Mouse (Mus musculus): Measurements from ENCODE around the gene Hist1h1d. TPM values are rescaled to one million over a fixed set of nuclear protein-coding genes. Genes with fewer than 3 reads are reported as not detected.
"Not testable (repeated sequence)": the region's sequence is repeated elsewhere in the genome, so short reads cannot be mapped to it uniquely, and the experiment has no call there.

Gene Hist1h1d
- total RNA-seq, 4 experiments from 2014 or later = 1.2 to 1.5 (median 1.4) TPM

DNA sequence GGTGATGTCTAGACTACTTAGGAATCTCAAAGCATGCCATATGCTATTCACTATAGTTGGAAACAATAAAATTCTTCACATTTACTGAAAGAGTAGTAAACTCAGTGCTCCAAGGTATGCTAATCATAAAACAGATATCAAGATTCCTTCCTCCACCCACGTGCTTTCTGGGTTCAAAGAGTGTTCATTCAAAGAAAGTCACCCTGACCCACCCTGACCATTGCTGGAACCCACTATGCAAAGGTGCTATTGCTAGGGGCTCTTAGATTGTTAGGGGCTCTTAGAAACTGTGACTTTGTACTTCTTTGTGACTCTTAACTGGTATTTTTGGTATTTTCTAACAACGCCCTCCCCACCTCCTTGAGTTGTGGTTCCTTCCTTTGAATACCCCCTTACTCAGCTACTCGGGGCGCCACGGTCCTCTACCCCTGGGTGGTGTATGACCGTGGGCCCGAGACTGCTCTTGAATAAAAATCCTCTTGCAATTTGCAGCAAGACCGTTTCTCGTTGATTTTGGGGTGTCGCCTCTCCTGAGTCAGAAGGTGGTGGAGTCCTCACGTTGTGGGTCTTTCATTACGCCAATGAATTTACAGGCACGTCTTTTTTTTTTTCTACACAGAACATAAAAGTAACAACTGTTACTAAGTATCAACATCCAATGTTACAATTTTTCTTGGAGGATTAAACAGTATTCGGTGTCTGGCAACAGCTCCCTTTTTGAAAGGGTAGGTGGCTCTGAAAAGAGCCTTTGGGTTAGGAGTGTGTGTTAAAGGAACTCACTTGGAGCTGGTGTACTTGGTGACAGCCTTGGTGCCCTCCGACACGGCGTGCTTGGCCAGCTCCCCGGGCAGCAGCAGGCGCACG, 20.2 kb downstream of the Hist1h1d start:
- not testable (repeated sequence) for DNase-seq (ENCODE audit: low spot score)

DNA sequence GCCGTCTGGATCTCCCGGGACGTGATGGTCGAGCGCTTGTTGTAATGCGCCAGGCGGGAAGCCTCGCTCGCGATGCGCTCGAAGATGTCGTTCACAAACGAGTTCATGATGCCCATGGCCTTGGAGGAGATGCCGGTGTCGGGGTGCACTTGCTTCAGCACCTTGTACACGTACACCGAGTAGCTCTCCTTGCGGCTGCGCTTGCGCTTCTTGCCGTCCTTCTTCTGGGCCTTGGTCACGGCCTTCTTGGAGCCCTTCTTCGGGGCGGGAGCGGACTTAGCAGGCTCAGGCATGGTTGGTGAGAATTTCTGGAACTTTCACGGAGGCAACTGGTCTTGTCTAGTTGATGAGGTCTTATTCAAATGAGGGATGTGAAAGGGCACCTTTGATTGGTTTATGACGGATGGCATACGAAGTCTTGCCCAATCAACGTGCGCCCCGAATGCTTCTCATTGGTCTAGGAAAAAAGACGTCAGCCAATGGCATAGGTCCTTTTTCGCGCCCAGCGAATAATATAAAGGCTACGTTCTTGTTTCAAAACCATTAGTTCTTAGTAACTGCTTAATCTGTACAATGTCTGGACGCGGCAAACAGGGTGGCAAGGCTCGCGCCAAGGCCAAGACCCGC, 20.9 kb downstream of the Hist1h1d start, which contains the start of the genes Hist1h2bf and Hist1h2ad:
Gene Hist1h2bf (minus strand): TSS at position 299 of the 627 bp plus-strand sequence.
Gene Hist1h2ad (plus strand): TSS at position 484 of the 627 bp plus-strand sequence.
- DNase-seq (ENCODE audit: low spot score) = peak; percentile 91

DNA sequence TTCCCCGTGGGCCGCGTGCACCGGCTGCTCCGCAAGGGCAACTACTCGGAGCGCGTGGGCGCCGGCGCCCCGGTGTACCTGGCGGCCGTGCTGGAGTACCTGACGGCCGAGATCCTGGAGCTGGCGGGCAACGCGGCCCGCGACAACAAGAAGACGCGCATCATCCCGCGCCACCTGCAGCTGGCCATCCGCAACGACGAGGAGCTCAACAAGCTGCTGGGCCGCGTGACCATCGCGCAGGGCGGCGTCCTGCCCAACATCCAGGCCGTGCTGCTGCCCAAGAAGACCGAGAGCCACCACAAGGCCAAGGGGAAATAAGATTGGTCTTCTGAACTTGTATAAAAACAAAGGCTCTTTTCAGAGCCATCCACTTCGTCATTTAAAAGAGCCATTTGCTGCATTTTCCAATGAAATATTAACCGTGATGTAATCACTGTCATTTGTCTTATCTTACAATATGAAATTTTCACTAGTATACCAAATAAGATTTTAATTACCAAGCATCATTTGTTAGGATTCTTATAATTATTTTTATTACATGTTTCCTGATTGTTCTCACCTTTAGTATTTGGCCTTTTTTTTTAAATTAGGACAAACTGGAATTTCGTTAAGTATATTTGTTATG, 21.6 kb downstream of the Hist1h1d start:
- DNase-seq (ENCODE audit: low spot score) = not testable (repeated sequence)

DNA sequence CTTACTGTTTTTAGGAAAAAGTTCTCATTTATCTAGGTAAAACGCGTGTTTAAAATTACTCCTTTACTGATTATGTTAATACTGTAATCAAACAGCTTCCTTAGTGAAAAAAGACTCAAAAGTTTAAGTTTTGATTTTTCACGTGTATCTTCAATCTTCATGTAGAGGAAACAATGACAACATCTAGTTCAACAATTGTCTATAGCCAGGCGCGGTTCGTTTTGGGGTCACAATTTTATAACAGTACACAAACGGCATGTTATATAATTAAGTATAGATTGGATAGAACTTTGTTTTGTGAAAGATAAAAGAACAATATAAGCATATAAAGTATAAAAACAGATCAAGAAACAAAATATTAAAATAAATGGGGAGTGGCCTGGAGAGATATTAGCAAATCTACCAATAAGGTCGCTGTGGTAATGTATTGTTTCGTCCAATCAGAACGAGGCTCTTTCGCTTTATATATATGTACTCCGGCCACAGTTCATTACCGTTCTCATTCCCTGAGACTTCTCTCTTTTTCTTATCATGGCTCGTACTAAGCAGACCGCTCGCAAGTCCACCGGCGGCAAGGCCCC, 22.3 kb downstream of the Hist1h1d start, which contains the start of gene Hist1h3d:
Gene Hist1h3d (plus strand): TSS at position 493 of the 581 bp plus-strand sequence.
- DNase-seq (ENCODE audit: low spot score) = peak; percentile 75

DNA sequence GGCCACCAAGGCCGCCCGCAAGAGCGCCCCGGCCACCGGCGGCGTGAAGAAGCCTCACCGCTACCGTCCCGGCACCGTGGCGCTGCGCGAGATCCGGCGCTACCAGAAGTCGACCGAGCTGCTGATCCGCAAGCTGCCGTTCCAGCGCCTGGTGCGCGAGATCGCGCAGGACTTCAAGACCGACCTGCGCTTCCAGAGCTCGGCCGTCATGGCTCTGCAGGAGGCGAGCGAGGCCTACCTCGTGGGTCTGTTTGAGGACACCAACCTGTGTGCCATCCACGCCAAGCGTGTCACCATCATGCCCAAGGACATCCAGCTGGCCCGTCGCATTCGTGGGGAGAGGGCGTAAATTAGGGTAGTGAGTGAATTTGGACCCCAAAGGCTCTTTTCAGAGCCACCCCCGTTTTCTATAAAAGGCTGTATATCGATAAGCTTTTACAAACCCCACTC, 22.8 kb downstream of the Hist1h1d start:
- not testable (repeated sequence) for DNase-seq (ENCODE audit: low spot score)

DNA sequence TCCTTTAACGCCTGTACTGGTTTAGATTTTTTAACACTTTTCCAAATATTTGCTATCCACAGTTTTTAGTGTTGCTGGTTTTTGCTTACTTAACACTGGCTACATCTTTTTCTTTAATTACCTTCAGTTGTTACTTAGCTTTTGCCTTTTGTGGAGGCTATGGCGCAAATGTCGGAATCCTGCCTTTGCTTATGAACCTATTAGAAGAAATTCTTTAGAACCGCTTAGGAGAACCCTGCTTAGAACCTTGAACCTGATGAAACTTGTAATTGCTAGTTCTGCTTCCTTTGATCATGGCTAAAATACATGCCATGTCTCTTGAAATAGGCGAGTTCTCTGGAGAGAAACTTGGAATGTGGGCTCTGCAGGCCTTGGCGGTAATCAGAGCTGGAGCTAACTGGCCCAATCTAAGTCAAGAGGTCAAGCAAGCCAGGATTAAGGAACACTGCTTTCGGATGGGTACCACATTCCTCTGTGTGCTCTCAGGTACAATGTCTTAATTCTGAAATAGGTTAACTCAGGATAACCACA, 23.4 kb downstream of the Hist1h1d start:
- DNase-seq (ENCODE audit: low spot score) = no peak

DNA sequence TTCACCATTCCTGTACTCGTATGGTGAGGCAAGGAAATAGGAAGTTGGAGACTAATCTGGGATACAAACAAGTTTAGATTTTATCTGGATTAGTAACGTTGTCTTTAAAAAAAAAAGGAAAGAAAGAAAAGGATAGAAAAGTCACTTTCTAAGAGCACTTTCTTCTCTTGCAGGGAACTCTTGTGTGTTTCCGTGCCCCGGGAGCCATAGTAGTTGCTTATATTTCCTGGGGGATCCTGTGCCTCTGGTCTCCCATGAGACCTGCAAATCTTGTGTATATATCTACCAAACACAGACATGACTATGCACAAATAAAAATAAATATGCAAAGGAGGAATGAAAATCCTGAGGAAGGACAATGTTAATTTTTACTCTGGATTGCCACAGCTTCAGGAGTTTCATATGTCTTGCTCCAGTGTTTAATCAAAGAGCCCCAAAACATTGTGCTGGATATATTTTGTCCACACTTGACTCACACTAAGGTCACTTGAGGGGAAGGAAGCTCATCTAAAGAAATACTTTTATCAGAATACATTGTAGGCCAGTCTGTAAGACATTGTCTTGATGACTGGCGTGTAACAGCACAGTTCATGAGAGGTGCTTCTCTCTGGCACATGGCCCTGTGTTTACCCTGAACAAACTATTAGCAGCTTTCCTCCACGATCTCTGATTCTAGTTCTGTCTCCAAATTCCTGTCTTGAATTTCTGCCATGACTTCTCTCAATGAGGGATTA, 24.0 kb downstream of the Hist1h1d start:
- no peak for DNase-seq (ENCODE audit: low spot score)

DNA sequence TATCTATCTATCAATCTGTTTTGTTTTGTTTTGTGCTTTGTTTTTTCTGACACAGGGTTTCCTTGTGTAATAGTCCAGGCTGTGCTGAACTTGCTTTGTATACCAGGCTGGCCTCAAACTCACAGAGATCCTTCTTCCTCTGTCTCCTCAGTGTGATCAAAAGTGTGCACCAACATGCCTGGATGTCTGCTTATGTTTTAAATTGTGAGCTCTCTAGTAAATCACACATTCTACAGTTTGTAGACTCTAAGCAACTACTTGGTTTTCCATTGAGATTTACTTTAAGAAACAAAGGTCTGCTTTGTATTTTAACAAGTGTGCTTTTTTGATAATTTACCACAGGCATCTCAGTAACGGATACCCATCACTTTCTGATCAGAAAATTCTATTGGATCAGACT, 24.8 kb downstream of the Hist1h1d start:
- no peak for DNase-seq (ENCODE audit: low spot score)

DNA sequence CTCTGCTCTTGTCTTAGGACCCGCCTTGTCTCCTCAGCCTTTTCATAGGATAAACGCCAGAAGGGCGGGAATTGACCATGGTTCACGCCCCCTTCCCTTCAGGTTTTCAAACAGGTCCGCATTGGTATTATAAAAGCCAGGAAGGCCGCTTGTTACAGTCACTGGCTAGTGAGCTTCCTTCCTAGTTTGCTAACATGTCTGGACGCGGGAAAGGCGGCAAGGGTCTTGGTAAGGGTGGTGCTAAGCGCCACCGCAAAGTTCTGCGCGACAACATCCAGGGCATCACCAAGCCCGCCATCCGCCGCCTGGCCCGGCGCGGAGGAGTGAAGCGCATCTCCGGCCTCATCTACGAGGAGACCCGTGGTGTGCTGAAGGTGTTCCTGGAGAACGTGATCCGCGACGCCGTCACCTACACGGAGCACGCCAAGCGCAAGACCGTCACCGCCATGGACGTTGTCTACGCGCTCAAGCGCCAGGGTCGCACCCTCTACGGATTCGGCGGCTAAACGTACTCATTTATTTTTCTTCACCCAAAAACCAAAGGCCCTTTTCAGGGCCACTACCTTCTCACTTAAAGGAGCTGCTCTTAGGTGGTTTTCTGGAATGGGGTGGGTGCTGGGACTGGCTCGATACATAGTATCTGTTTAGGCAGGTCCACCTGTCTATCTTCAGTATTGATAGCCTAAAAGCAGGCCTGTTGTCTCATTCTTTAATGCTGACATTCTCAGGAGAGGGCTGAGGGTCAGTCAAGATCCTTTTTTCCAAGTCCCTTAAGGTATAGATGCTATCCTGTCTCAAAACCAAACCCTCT, 28.6 kb downstream of the Hist1h1d start, which contains the start of gene Hist1h4d:
Gene Hist1h4d (plus strand): TSS at position 191 of the 811 bp plus-strand sequence.
- peak; percentile 100 for DNase-seq (ENCODE audit: low spot score)

DNA sequence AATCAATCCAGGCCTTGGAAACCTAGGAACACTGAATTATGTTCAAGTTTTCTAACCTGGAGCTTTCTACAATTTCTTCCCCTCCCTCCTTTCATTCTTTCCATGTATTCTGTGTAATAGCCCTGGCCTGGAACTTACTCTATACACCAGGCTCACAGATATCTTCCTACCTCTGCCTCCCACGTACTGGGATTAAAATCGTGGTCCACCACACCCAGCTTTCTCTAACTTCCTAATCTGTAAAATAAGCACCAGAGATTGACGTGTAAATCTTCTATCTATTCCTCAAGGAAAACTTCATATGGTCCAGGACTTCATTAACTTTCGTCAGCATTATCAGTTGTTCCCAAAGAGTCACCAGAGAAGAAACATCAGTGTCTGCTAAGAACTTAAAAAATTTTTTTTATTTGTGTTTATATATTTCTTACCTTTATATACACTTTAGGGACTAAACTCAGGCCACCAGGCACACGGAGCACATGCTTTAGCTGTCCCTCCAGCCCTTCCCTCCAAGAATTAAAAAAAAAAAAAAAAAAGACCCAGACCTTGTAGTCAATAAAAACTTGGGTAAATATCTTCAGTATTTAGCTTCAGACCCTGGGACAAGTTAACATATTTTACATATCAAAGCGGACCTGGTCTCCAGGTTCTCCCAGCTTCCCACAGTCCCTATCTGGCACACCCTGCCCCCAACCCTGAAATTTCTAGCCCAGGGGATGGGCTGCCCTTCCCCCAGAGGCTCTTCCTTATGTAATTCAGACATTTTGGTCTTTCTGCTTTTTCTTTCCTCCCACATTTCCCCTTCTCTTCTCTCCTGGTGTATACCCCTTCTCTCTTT, 29.4 kb downstream of the Hist1h1d start:
- no peak for DNase-seq (ENCODE audit: low spot score)

DNA sequence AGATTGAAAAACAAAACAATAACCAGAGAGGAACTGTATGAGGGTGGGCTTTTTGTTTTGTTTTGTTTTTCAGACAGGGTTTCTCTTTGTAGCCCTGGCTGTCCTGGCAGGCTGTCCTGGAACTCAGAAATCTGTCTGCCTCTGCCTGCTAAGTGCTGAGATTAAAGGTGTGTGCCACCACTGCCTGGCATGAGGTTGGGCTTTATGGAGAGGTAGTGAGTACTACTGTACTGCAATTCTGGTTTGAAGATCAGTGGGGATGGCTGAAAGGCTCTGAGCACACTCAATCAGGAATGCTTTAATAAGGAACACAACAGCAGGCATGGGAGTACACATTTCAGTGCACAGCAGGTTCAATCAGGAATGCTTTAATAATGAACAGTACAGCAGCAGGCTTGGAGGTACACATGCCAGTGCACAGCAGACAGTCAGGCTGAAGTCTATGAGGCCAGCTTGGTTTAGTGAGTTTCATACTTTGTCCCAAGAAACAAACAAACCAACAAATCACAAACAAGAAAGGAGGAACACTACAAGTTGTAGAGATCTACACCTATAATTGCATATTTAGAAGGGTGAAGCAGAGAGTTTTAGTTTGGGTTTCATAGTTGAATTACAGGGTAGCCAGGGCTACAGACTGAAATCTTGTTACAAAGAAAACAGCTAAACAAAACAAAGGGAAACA, 30.5 kb downstream of the Hist1h1d start:
- no peak for DNase-seq (ENCODE audit: low spot score)

DNA sequence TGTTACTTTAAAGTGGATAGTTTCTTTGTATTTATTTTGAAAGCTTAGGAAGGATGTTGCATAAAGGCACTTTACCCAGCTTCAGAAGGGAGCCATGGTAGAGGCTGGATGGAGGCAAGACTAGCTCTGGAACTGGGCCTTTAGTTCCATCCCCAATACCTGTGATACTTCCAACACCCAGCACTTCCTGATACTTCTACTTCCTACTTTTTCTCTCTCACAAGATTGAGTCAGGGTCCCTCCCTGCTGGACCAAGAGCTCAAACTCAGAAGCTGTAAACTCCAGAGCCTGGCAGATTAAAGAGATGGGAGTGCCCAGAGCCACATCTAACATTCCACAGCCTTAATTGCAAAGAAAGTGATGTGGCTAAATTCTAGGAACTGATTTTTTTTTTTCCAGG, 31.3 kb downstream of the Hist1h1d start:
- no peak for DNase-seq (ENCODE audit: low spot score)

DNA sequence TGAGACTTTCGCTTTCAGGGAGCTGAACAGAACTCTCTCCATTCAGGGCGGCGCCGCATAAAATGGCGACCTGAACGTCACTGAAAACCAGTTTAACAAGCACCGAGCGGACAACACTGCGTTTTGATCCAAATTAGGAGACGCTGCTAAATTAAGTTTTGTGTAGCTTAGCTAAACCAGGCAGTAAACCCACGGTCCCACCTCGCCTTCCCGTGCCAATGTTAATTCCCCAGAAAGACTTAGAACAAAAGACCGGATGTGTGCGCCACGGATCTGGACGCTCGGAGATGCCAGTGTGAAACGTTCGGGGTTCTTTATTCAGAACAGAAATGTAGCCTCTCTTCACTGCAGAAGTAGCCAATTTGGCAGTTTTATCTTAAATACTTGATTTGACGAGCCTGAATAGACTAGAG, 32.0 kb downstream of the Hist1h1d start:
- DNase-seq (ENCODE audit: low spot score) = peak; percentile 79

DNA sequence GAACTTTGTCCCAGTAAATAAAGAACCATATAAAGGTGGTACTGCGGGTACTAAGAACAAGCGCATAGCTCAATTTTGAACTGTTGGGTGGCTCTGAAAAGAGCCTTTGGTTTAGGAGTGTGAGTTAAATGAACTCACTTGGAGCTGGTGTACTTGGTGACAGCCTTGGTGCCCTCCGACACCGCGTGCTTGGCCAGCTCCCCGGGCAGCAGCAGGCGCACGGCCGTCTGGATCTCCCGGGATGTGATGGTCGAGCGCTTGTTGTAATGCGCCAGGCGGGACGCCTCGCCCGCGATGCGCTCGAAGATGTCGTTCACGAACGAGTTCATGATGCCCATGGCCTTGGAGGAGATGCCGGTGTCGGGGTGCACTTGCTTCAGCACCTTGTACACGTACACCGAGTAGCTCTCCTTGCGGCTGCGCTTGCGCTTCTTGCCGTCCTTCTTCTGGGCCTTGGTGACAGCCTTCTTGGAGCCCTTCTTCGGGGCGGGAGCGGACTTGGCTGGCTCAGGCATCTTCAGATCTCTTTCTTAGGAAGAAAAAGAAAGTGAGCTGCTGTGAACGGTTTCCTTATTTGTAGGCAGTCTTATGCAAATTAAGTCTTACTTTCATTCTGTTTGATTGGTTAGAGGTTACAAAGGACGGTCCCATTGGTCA, 32.5 kb downstream of the Hist1h1d start:
- DNase-seq (ENCODE audit: low spot score) = peak; percentile 94

DNA sequence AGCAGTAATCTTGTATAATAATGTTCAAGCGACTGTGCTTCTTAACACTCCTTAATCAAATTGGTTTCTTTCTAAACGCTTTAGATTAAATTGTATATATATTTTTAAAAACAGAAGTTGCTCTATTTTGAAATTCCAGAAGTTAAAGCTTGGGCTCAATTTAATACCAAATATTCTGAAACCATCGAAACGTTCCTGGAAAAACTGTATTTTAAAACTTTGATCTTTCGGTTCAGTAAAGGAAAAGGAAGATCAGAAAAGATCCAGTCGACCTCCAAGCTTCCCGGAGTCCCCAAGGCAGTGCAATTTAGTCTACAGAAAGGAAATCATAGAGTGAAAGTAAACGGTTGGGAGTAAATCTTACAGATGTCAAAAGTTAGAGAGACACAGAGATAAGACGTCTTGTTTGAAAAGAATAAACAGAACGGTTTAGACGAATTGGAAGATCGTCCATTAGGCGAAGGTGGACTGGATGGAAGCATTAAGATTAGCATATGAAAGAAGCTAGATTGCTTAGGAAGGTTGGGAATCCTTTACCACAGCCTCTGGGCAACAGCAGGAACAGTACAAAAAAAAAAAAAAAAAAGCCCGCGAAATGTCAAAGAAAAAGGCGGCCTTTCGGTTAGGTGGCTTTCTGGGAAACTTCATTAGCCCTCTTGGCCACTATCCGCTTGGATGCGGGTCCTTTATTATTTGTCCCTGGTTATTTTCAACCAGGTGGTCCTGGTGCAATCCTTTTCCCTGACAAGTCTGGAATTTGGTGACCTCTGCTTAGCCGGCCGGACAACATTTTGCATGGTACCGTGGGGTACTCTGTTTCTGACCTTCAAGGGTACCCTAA, 33.3 kb downstream of the Hist1h1d start:
- DNase-seq (ENCODE audit: low spot score) = no peak

DNA sequence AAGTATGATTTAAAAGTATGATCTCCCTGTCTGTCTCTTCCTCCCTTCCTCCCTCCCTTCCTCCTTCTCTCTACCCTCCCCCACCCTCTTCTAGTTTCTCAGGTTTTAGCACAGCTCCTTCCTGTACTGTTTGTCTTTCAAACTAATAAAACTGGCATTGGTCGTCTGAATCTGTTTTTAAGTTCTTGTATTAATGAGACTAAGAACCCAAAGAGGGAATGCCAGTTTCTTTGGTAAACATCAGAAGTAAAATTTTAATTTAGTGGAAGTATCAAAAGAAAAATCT, 33.8 kb downstream of the Hist1h1d start:
- DNase-seq (ENCODE audit: low spot score) = no peak

DNA sequence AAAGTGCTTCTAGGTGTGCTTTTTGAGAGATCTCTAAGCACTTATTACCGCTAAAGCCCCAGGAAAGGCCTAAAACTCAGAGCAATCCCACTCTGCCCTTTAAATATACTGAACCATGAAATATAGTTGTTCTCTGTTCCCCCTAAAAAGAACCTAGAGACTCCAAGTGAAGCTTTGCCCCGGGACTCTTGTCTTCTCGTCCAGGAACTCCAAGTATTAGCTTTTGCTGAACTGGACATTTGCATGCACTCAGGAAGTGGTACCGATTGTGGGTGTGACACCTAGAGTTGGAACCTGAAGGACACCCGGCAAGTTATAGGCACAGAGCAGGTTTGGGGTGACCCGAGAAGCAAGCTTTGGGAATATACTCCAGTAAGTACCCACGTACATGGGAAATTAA, 38.1 kb downstream of the Hist1h1d start:
- no peak for DNase-seq (ENCODE audit: low spot score)
